Comparison of ENCODE assay signal across 8 mouse cellular contexts in genomic region chr12:32953066-32953465, GRCm38 (mm10). TPM values are rescaled to one million over a fixed set of nuclear protein-coding genes. Genes with fewer than 3 reads are reported as not detected.
DNase-seq lines count a peak whose midpoint lies in the region; ATAC-seq lines count a peak whose summit lies in the region.

No protein-coding gene starts in this region.

- no peaks in the 10 kb centered on the region for H3K36me3 ChIP-seq in liver, embryonic 12.5 days

- 8% methylated on average over 6 of the region's 6 CpGs for WGBS in liver, embryonic 12.5 days (ENCODE audit: insufficient replicate concordance)

- peak overlapping the region; percentile 89 for H3K4me2 ChIP-seq in liver, embryonic 12.5 days

- H3K9me3 ChIP-seq in liver, embryonic 12.5 days (replicated peaks) = no peaks in the 10 kb centered on the region

- H3K27me3 ChIP-seq in liver, embryonic 12.5 days (replicated peaks) = no peaks in the 10 kb centered on the region

- peak overlapping the region; percentile 95 for H3K27ac ChIP-seq in liver, embryonic 12.5 days

- peak; percentile 10 for DNase-seq in embryo, embryonic 9.5 days (ENCODE audit: extremely low spot score)
- DNase-seq in embryo, embryonic 11 days = no peak
- peak; percentile 14 for DNase-seq in thymus, postnatal 14 days
- DNase-seq in thymus, postnatal 10 days (ENCODE audit: low spot score in 2 of 2) = no peak
- DNase-seq in gastrocnemius, postnatal 10 days = no peak
- no peak for DNase-seq in urinary bladder, adult 18-20 months (ENCODE audit: low spot score in 2 of 2)

- no peak for ATAC-seq in liver, embryonic 12.5 days
- no peak for ATAC-seq in megakaryocyte progenitor cell, adult 5-6 weeks (replicated peaks; ENCODE audit: poor library complexity)

- peak overlapping the region; percentile 81 for H3K4me3 ChIP-seq in liver, embryonic 12.5 days

- H3K4me1 ChIP-seq in liver, embryonic 12.5 days = peaks cover 38% of the 10 kb centered on the region

- H3K9ac ChIP-seq in liver, embryonic 12.5 days = peak overlapping the region; percentile 90

RNA-seq across cellular contexts. Expression of gene Sypl, which starts 0.6 kb away (rescaled TPM):
- polyA plus RNA-seq in liver, embryonic 12.5 days (2016; fragmentation: Nextera tagmentation; extraction: Ambion mirVana) = 50.5 and 51.2 TPM in 2 replicates
- 187 and 189 TPM in 2 replicates for total RNA-seq in megakaryocyte progenitor cell, adult 5-6 weeks (2015)
- total RNA-seq in megakaryocyte progenitor cell, adult 5-6 weeks (2017) = 65.5 and 71.7 TPM in 2 replicates
- 100 to 1,000 TPM; 123 to 128 TPM for total RNA-seq in gastrocnemius, postnatal 10 days (2021)

Comparison
In these comparisons a context has a peak if more than half of its experiments do, and no peak if none do; other contexts are left out.
1. DNase-seq: peak in embryo, embryonic 9.5 days (single experiment) and thymus, postnatal 14 days (single experiment); none in embryo, embryonic 11 days (single experiment), thymus, postnatal 10 days (0 of 2), gastrocnemius, postnatal 10 days (single experiment) and urinary bladder, adult 18-20 months (0 of 2).